ENCODE assay signal across 10 mouse cellular contexts in genomic region chr1:120098327-120098726, GRCm38 (mm10). TPM values are rescaled to one million over a fixed set of nuclear protein-coding genes. Genes with fewer than 3 reads are reported as not detected.
DNase-seq lines count a peak whose midpoint lies in the region; ATAC-seq and TF ChIP-seq lines count a peak whose summit lies in the region.
"Had no signal": no experiment of that assay in that cellular context is flagged by ENCODE, and none has a peak within 500 bp of the region (broad histone marks: within the 10 kb centered on the region; RNA-seq: fewer than 3 reads in every experiment).

No protein-coding gene starts in this region.

- peak; percentile 49 for TF ChIP-seq CTCF in G1E (IDR thresholded peaks at IDR 0.05; ENCODE audit: low read depth, low read length)

- H3K9ac ChIP-seq in kidney, embryonic 15.5 days, result no peak overlapping the region
- H3K9ac ChIP-seq: embryonic facial prominence, embryonic 12.5 days; lung, embryonic 15.5 days had no signal

- H3K4me2 ChIP-seq in kidney, embryonic 15.5 days, result no peak overlapping the region
- H3K4me2 ChIP-seq: embryonic facial prominence, embryonic 12.5 days; lung, embryonic 15.5 days had no signal

- no peaks in the 10 kb centered on the region for H3K36me3 ChIP-seq in kidney, embryonic 15.5 days
- no peaks in the 10 kb centered on the region for H3K36me3 ChIP-seq in G1E (replicated peaks)
- H3K36me3 ChIP-seq: embryonic facial prominence, embryonic 12.5 days; lung, embryonic 15.5 days had no signal

- peak; percentile 74 for DNase-seq in kidney, adult 11 months
- DNase-seq in G1E (ENCODE audit: low spot score), result no peak
- peak; percentile 67 for DNase-seq in brain, adult 2 months (ENCODE audit: low read depth, low spot score)
- peak; percentile 40 to 54 for DNase-seq in gastrocnemius, postnatal 4 days (ENCODE audit: low spot score in 2 of 2)
- DNase-seq in left cerebral cortex, postnatal 14 days (ENCODE audit: low spot score in 2 of 2), result peak; percentile 62 to 80
- DNase-seq in ovary, postnatal 14 days (ENCODE audit: low spot score), result peak; percentile 66
- peak; percentile 72 for DNase-seq in urinary bladder, postnatal 14 days (ENCODE audit: low spot score)

- no peaks in the 10 kb centered on the region for H3K27me3 ChIP-seq in kidney, embryonic 15.5 days
- H3K27me3 ChIP-seq in G1E (ENCODE audit: insufficient read depth, low read length), result peaks cover 2% of the 10 kb centered on the region; the same call in 1 of the 2 replicates
- H3K27me3 ChIP-seq: embryonic facial prominence, embryonic 12.5 days had no signal

- no peak overlapping the region for H3K4me3 ChIP-seq in kidney, embryonic 15.5 days (replicated peaks)
- no peak overlapping the region for H3K4me3 ChIP-seq in G1E (ENCODE audit: low read depth, low read length)
- H3K4me3 ChIP-seq: embryonic facial prominence, embryonic 12.5 days; lung, embryonic 15.5 days had no signal

- 0 out of 2 replicates have a peak, but pooled peaks cover 3% of the 10 kb centered on the region for H3K4me1 ChIP-seq in kidney, embryonic 15.5 days
- no peaks in the 10 kb centered on the region; the same call in 1 of the 2 replicates for H3K4me1 ChIP-seq in G1E (ENCODE audit: insufficient read depth, low read depth, low read length)
- H3K4me1 ChIP-seq: embryonic facial prominence, embryonic 12.5 days; lung, embryonic 15.5 days had no signal

- H3K9me3 ChIP-seq in kidney, embryonic 15.5 days (replicated peaks), result no peaks in the 10 kb centered on the region
- no peaks in the 10 kb centered on the region for H3K9me3 ChIP-seq in G1E (replicated peaks)
- H3K9me3 ChIP-seq: embryonic facial prominence, embryonic 12.5 days; lung, embryonic 15.5 days had no signal

- ATAC-seq in kidney, embryonic 15.5 days (replicated peaks; ENCODE audit: low FRiP score), result no peak
- no peak for ATAC-seq in G1E (ENCODE audit: extremely low read depth, insufficient number of reproducible peaks, low FRiP score, poor library complexity, severe bottlenecking)

- WGBS in kidney, embryonic 15.5 days, result 18% methylated on average over 7 of the region's 7 CpGs

- H3K27ac ChIP-seq in kidney, embryonic 15.5 days, result no peak overlapping the region
- H3K27ac ChIP-seq: embryonic facial prominence, embryonic 12.5 days; lung, embryonic 15.5 days had no signal

- intact Hi-C loops in left cerebral cortex, postnatal 14 days (cut with DNase I), result loop anchor here (2.0 kb wide), 1 partner anchor 48 kb away; no protein-coding TSS in a partner anchor

RNA-seq across cellular contexts. Expression of gene Dbi, which starts 22.6 kb away (rescaled TPM):
- 696 and 764 TPM in 2 replicates for polyA plus RNA-seq in kidney, embryonic 15.5 days (2015; fragmentation: Nextera tagmentation; extraction: Ambion mirVana)
- total RNA-seq in G1E (2014; fragmentation: Nextera tagmentation), result 118 and 130 TPM in 2 replicates
- total RNA-seq in G1E (2017), result 625 and 652 TPM in 2 replicates
- polyA plus RNA-seq in G1E (2012), result 13.3 and 14.5 TPM in 2 replicates
- 100 to 1,000 TPM; 389 to 439 TPM for total RNA-seq in gastrocnemius, postnatal 4 days (2021)
- total RNA-seq in left cerebral cortex, postnatal 14 days (2021), result 100 to 1,000 TPM; 281 to 285 TPM

RNA-seq across cellular contexts. Expression of gene 3110009E18Rik, which starts 22.7 kb away (rescaled TPM):
- 19.7 and 22.1 TPM in 2 replicates for polyA plus RNA-seq in kidney, embryonic 15.5 days (2015; fragmentation: Nextera tagmentation; extraction: Ambion mirVana)
- total RNA-seq in G1E (2014; fragmentation: Nextera tagmentation) (15.5 and 24.9 TPM in 2 replicates), G1E (2017) (15.0 and 16.1 TPM in 2 replicates)
- 4.1 and 7.5 TPM in 2 replicates for polyA plus RNA-seq in G1E (2012)
- total RNA-seq in gastrocnemius, postnatal 4 days (2021), result 1 to 10 TPM; 5.5 to 9.0 TPM
- total RNA-seq in left cerebral cortex, postnatal 14 days (2021), result 1 to 10 TPM; 4.8 to 8.8 TPM

RNA-seq across cellular contexts. Expression of gene Tmem37, which starts 24.5 kb away (rescaled TPM):
- 51.3 and 53.6 TPM in 2 replicates for polyA plus RNA-seq in kidney, embryonic 15.5 days (2015; fragmentation: Nextera tagmentation; extraction: Ambion mirVana)
- total RNA-seq in G1E (2014; fragmentation: Nextera tagmentation), result not detected in 2 replicates
- total RNA-seq in G1E (2017), result 0.22 and 0.23 TPM in 2 replicates
- polyA plus RNA-seq in G1E (2012), result not detected in 2 replicates
- 10 to 100 TPM; 11.7 to 16.9 TPM for total RNA-seq in gastrocnemius, postnatal 4 days (2021)
- total RNA-seq in left cerebral cortex, postnatal 14 days (2021), result 1 to 10 TPM; 1.7 to 1.8 TPM

Comparison
In these comparisons a context has a peak if more than half of its experiments do, and no peak if none do; other contexts are left out.
1. RNA of gene Tmem37, which starts 24.5 kb away (total RNA-seq): 11.7 to 16.9 TPM in gastrocnemius, postnatal 4 days; 1.7 to 1.8 TPM in left cerebral cortex, postnatal 14 days and 0.22 to 0.23 TPM in G1E; every median in the first group is over 4 times any median in the second.